Mouse (Mus musculus) spleen, postnatal 36 days (tissue): ENCODE measurements around the gene Kctd10.

Source experiments
- DNase-seq, 2 experiments: peaks; one replicate each; pipeline ENCODE4 v3.0.0; 2022; ENCODE audit warnings: low spot score in 2 of 2, mixed read lengths in 1 of 2

Gene Kctd10

GRCm38 (mm10) chr5:114379763-114380162 lies 545 bp downstream of the Kctd10 start:
- DNase-seq, result no peak

- DNase-seq, result no peak
Measured at GRCm38 (mm10) chr5:114378936-114379335, 1.4 kb downstream of the Kctd10 start.

- peak; percentile 38 to 54 for DNase-seq
Measured at GRCm38 (mm10) chr5:114378177-114378920, 2.0 kb downstream of the Kctd10 start.

GRCm38 (mm10) chr5:114374409-114375213 lies 5.7 kb downstream of the Kctd10 start:
- peak in 1 of 2 experiments; percentile 31 for DNase-seq

- no peak for DNase-seq
Measured at GRCm38 (mm10) chr5:114373581-114373980, 6.7 kb downstream of the Kctd10 start.

- DNase-seq, result no peak
Measured at GRCm38 (mm10) chr5:114373174-114373573, 7.1 kb downstream of the Kctd10 start.

- DNase-seq, result no peak
Measured at GRCm38 (mm10) chr5:114372565-114372964, 7.7 kb downstream of the Kctd10 start.

GRCm38 (mm10) chr5:114371731-114372473 lies 8.4 kb downstream of the Kctd10 start:
- DNase-seq, result no peak

- DNase-seq, result peak in 1 of 2 experiments; percentile 40
Measured at GRCm38 (mm10) chr5:114371331-114371730, 9.0 kb downstream of the Kctd10 start.

- DNase-seq, result no peak
Measured at GRCm38 (mm10) chr5:114370371-114370776, 9.9 kb downstream of the Kctd10 start.

GRCm38 (mm10) chr5:114369921-114370320 lies 10.4 kb downstream of the Kctd10 start:
- no peak for DNase-seq

- no peak for DNase-seq
Measured at GRCm38 (mm10) chr5:114368803-114369496, 11.4 kb downstream of the Kctd10 start.

- DNase-seq, result no peak
Measured at GRCm38 (mm10) chr5:114368121-114368520, 12.2 kb downstream of the Kctd10 start.

GRCm38 (mm10) chr5:114365043-114365752 lies 15.1 kb downstream of the Kctd10 start:
- no peak for DNase-seq

- DNase-seq, result no peak
Measured at GRCm38 (mm10) chr5:114360968-114361367, 19.3 kb downstream of the Kctd10 start.

- no peak for DNase-seq
Measured at GRCm38 (mm10) chr5:114359586-114359985, 20.7 kb downstream of the Kctd10 start.

- no peak for DNase-seq
Measured at GRCm38 (mm10) chr5:114358833-114359232, 21.5 kb downstream of the Kctd10 start.

- DNase-seq, result no peak
Measured at GRCm38 (mm10) chr5:114356936-114357751, 23.2 kb downstream of the Kctd10 start.

GRCm38 (mm10) chr5:114356250-114356935 lies 23.9 kb downstream of the Kctd10 start:
- DNase-seq, result peak; percentile 62 to 64
